Mouse (Mus musculus) thymus, postnatal 25 days (tissue): ENCODE data around the gene Olfr761.
"Not testable (repeated sequence)": the region's sequence is repeated elsewhere in the genome, so short reads cannot be mapped to it uniquely, and the experiment has no call there.

Source experiments
- DNase-seq: peaks from one replicate; pipeline ENCODE4 v3.0.0; 2022

The Olfr761 gene

DNA sequence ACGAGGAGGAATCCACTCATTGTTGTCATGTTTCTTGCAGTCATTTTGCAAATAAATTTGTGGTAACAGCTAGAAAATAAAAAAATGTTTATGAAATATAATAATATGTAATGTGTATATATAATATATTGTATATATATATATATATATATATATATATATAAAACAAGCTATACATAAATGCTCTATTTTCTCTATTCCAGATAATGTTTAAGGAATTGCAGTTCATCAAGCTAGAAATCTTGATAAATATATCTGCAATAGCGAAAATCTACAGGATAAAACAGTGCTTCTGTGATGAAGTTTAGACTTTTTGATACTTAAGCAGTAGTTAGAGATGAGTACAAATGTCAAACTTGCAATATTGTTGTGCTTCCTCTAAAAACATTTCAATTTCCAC, at the start of gene Olfr761:
TSS of gene Olfr761 (minus strand) at position 101 of the 400 bp plus-strand sequence.
- no peak for DNase-seq

DNA sequence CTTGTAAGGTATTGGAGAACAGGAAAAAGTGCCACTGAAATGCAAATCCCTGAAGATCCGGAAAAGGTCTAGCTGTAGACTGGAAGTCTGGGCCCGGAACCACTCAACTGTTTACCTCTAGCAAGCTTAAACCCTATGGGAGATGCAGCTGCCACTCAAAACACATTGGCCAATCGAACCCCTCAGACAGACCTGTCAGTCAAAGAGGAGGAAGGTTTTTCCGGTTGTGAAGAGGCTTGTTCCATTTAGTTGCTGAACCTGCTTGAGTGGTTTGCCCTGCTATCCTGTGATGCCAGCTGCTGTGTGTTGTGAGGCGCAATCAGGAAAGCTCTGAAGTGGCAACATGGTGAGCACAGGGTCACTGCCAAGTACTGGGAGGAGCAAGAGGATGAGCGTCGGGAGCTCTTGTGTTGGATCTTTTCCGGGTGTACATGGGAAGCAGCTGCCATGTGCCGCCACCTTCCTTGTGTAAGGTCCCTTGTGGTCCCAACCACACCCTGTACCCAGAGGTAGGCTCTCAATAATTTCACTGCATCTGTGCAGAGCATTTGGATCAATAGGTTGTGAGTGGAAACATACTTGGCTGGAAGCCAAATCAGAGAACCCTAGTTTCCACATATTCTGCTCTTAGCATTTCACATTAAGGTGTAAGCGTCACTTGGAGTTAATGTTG, 42.9 kb upstream of the Olfr761 start:
- DNase-seq, result no peak

DNA sequence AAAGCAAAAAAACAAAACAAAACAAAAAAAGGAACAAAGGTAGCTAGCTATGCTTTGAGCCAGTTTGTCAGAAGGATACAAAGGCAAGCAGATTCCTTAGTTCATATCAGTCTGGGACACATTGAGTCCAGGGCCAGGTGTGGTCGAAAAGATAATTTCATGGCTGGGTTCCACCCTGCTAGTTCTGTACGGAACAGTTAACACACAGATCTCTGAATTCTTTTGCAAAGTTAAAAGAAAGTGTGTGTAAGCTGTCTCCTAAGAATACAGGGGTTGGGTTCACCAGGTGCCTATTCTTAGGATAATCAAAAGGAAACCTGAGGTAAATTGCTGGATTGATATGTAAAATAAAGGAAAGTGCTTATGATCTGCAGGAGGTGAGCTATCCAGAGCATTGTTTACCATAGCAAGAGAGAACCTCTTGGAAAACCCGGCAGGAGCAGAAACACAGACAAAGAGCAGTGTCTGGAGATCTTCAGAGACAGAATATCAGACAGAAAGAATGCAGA, 37.6 kb upstream of the Olfr761 start:
- DNase-seq, result no peak

DNA sequence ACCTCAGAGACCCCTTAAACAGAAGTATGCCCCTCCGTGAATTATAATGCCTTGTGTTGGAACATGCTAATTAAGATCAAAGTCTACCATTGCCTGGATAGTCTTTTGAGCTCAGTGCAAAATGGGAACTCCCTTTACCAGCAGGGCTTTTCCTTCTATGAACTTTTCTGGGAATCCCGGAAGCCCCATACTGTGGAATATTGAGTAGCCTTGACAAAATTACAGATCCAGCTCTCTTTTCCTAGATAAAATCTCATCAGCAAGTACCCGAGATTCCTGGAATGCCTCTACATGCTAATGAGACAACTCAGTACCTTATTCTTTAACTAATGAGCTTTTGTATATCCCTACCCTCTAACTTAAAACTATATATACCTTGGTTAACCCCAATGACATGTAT, 20.7 kb upstream of the Olfr761 start:
- no peak for DNase-seq

DNA sequence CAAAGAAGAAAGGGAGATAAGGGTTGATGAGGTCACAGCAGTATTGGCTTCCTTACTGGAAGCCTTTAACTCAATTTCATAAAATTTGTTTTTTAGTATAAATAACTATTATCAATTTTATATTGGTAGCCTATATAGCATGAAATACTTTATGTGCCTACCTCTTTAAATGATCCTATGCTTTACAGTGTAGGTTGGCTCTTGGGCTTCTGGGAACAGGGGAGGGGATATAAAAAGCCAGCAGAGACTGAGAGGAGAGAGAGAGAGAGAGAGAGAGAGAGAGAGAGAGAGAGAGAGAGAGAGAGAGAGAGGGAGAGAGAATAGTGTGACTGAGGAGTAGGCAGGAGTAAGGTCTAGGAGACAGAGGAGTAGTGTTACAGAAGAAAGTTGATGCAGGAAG, 32.6 kb downstream of the Olfr761 start, which contains the start of gene Olfr128:
TSS of gene Olfr128 (plus strand) at position 301 of the 400 bp plus-strand sequence.
- DNase-seq, result no peak

DNA sequence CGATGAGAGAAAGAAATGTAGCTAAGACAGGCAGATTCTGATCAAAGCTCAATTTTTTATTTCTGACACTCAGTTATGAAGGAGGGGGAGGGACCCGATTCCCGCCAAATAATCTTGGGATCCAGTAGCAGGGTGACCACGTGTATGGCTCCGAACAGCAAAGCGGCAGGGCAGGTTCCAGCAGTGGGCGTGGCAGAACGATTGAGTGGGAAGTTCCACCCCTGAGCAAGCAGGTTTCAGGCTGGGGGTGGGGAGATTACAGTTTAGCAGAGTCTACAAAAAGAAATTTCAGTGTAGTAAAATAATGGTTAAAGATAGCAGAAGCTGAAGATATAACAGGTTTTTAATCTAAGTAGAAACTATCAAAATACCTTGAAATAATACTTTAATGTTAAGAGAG, 46.1 kb downstream of the Olfr761 start:
- not testable (repeated sequence) for DNase-seq
